Mouse (Mus musculus) liver, postnatal 0 days (tissue): ENCODE measurements around the gene Dnase1l1. TPM values are rescaled to one million over a fixed set of nuclear protein-coding genes. Genes with fewer than 3 reads are reported as not detected.
A peak's percentile ranks its signal among the peaks of the same experiment; 100 is the strongest.

Source experiments
- ATAC-seq: fragments of 200-750 bp; cut with Nextera tagmentation; 2 replicates; pipeline ENCODE4 v1.8.0; 2017; ENCODE audit warnings: mild to moderate bottlenecking, moderate library complexity
- DNase-seq: peaks from one replicate; pipeline ENCODE4 v3.0.0-alpha.2; 2016
- H3K27ac ChIP-seq: fragments of 300-500 bp; sonication (generic); 2 replicates; pipeline ENCODE4 v1.5.1; 2014; ENCODE audit warnings: antibody characterized with exemption, moderate library complexity, mild to moderate bottlenecking, low read depth
- H3K27me3 ChIP-seq: fragments of 300-500 bp; sonication (generic); 2 replicates; pipeline ENCODE4 v1.6.1; 2014; ENCODE audit warnings: low read length, control low read depth, mixed read lengths; ENCODE audit not compliant: insufficient read depth
- H3K36me3 ChIP-seq: fragments of 300-500 bp; sonication (generic); replicated peaks from 2 replicates; pipeline ENCODE4 v1.6.1; 2014; ENCODE audit warnings: mild to moderate bottlenecking, control low read depth, low read length, moderate library complexity, mixed read lengths; ENCODE audit not compliant: insufficient read depth
- H3K4me1 ChIP-seq: fragments of 300-500 bp; sonication (generic); 2 replicates; pipeline ENCODE4 v1.6.1; 2014; ENCODE audit warnings: antibody characterized with exemption, mild to moderate bottlenecking, control low read depth; ENCODE audit not compliant: insufficient read depth
- H3K4me2 ChIP-seq: fragments of 300-500 bp; sonication (generic); 2 replicates; pipeline ENCODE4 v1.6.1; 2014; ENCODE audit warnings: low read depth, mild to moderate bottlenecking, low read length, moderate library complexity, mixed read lengths
- H3K4me3 ChIP-seq: fragments of 300-500 bp; sonication (generic); 2 replicates; pipeline ENCODE4 v1.5.1; 2014; ENCODE audit warnings: low read depth, low read length
- H3K9ac ChIP-seq: fragments of 300-500 bp; sonication (generic); replicated peaks from 2 replicates; pipeline ENCODE4 v1.6.1; 2014; ENCODE audit warnings: mild to moderate bottlenecking, moderate library complexity
- H3K9me3 ChIP-seq: fragments of 300-500 bp; sonication (generic); 2 replicates; pipeline ENCODE4 v1.6.1; 2016; ENCODE audit warnings: mild to moderate bottlenecking, control low read depth, low read length, mixed read lengths
- CTCF ChIP-seq: sonication (generic); IDR thresholded peaks from 2 replicates; pipeline ENCODE4 v1.5.1; 2016; ENCODE audit warnings: antibody characterized with exemption, low read depth
- EP300 ChIP-seq: IDR thresholded peaks from 2 replicates; pipeline ENCODE4 v1.6.1; 2016; ENCODE audit warnings: antibody characterized with exemption, low read depth, mild to moderate bottlenecking
- WGBS: fragments of 180-500 bp; shearing (Covaris S2); extraction: QIAGEN DNeasy Blood & Tissue Kit; methylation state at CpG from one replicate; pipeline ENCODE4 v1.1.7; 2014; ENCODE audit not compliant: insufficient replicate concordance; 5-methylcytosine and 5-hydroxymethylcytosine counted together
- polyA plus RNA-seq: library from polyadenylated mRNA; unstranded; fragments of >200 nt; fragmentation: Nextera tagmentation; extraction: Ambion mirVana; gene quantifications from 2 replicates; pipeline ENCODE4 v1.2.1, GENCODE M21; 2015

The Dnase1l1 gene
- polyA plus RNA-seq, 1 experiment from 2014 or later: 10.0 TPM

DNA sequence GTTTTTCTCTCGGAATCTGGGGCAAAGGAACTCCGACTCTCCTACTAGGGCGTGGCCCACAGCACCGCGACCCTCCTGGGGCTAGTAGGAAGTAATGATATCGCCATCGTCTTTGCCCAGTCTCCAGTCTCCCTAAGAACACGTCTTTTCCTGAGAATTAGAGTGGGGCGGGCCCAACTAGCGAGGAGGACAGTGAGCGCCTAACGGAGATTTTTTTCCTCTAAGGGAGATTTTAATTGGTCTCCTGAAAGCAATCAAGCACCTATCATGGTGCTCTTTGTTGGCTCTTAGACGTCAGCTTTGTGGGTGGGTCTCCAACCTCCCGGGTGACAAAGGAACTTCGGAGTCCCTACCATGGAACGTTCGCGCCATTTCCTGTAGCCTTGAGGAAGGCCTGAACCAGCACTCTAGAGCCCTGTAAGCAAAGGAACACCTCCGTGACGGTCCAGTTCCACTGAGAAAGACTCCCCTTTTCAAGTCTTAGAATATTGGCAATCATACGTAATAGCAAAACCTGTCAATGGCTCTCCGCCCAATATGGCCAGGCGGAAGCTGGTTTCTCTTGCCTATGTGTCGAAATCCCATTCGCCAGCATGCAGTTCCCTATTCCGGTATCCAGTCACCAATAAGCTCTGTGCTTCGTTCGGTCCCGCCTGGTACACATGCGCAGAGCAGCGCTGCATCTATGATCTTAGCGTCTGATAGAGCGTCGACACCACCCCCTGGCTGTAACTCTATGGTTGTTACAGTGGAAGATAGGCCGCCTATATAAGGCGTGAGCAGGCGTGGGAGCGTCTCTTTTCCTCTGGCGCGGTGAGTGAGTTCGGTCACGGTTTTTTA, 11.9 kb downstream of the Dnase1l1 start, which contains the start of gene Rpl10:
Rpl10 (plus strand) TSS at position 751 of the 840 bp plus-strand sequence.
- Histone ChIP-seq H3K9ac (peak within 1 kb of the TSS; percentile 80), H3K4me1 (peaks cover 5% of the 10 kb centered on the region; the same call in 1 of the 2 replicates), H3K9me3 (no peaks in the 10 kb centered on the region), H3K4me3 (peak within 1 kb of the TSS; percentile 68), H3K4me2 (peak within 1 kb of the TSS; percentile 76), H3K36me3 (0 out of 2 replicates have a peak, but pooled peaks cover 4% of the 10 kb centered on the region), H3K27ac (peak within 1 kb of the TSS; percentile 77), H3K27me3 (no peaks in the 10 kb centered on the region)
- ATAC-seq (peak; percentile 92), DNase-seq (peak; percentile 90)
- 18% methylated on average over 42 of the region's 42 CpGs for WGBS
- TF ChIP-seq CTCF (peak; percentile 65), EP300 (peak; percentile 75)

DNA sequence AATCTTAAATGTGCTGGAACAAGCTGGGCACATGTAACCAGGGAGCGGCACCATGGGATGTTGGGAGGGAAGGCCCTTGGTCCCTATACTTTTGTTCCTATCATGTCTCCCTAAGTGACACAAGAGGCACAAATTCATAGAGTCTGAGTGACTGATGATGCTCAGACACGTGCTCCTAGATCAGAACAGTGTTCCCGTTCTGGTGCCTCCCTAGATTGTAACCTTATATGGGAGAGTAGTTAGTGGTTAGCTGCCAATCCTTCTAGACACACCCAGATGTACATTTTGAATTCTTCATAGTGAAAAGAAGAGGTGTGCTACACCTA, 12.4 kb downstream of the Dnase1l1 start:
- Histone ChIP-seq H3K9ac (peak overlapping the region; percentile 42), H3K36me3 (0 out of 2 replicates have a peak, but pooled peaks cover 4% of the 10 kb centered on the region), H3K4me3 (peak overlapping the region; percentile 68), H3K9me3 (no peaks in the 10 kb centered on the region), H3K4me1 (peaks cover 5% of the 10 kb centered on the region; the same call in 1 of the 2 replicates), H3K27ac (peak overlapping the region; percentile 77), H3K4me2 (peak overlapping the region; percentile 76), H3K27me3 (no peaks in the 10 kb centered on the region; the same call in 1 of the 2 replicates)
- 35% methylated on average over 3 of the region's 3 CpGs for WGBS
- TF ChIP-seq CTCF (no peak), EP300 (no peak)
- DNase-seq (no peak), ATAC-seq (peak; percentile 5; the same call in 1 of the 2 replicates)

DNA sequence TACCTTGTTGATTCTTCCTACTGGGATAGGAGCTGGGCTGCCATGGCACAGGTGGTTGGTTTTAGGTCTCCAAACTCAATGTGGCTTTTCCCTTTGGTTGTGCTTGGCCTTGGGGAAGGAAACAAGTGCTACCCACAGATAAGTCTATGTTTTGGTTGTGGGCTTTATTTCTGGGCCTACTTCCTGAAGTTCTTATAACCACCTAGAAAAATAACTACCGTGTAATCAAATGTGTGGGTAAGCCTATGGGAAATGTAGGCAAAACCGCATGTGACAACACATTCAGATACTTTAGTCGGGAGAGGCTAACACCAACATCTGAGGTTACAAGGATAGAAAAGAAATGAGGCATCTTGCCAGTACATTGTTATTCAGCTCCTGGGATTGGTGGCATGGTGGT, 24.4 kb downstream of the Dnase1l1 start:
- WGBS: 66% methylated on average over 3 of the region's 3 CpGs
- Histone ChIP-seq H3K9ac (no peak overlapping the region), H3K27me3 (no peaks in the 10 kb centered on the region), H3K27ac (no peak overlapping the region), H3K4me2 (no peak overlapping the region), H3K4me1 (peaks cover 5% of the 10 kb centered on the region; the same call in 1 of the 2 replicates), H3K36me3 (peaks cover 6% of the 10 kb centered on the region), H3K4me3 (no peak overlapping the region), H3K9me3 (no peaks in the 10 kb centered on the region)
- TF ChIP-seq CTCF (no peak), EP300 (no peak)
- ATAC-seq: no peak
- DNase-seq: no peak

DNA sequence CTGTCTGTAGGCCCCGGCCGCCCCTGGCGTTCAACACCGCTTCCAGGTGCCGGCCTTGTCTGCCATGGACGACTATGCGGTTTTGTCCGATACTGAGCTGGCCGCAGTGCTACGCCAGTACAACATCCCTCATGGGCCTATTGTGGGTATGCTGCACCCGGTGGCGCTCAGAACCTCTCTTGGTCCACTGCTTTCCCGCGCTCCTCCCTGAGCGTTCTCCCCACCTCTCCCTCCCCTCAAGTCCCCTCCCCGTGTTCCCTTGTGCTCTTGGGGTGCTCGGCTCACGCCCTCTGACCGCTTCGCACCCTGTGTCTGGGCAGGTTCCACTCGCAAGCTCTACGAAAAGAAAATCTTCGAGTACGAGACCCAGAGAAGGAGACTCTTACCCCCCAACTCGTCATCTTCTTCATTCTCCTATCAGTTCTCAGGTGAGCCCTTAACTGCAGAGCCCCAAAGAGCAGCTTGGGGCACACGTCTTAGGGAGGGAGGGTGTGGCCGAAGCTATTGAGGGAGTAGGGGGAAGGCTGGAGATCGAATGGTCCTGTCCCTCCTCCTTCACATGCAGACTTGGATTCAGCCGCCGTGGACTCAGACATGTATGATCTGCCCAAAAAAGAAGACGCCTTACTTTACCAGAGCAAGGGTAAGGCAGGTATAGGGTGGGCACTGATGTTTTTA, 27.1 kb downstream of the Dnase1l1 start:
- Histone ChIP-seq H3K4me2 (peak overlapping the region; percentile 84), H3K9ac (peak overlapping the region; percentile 74), H3K9me3 (no peaks in the 10 kb centered on the region), H3K4me3 (peak overlapping the region; percentile 63), H3K4me1 (peaks cover 5% of the 10 kb centered on the region; the same call in 1 of the 2 replicates), H3K27ac (peak overlapping the region; percentile 92), H3K27me3 (no peaks in the 10 kb centered on the region), H3K36me3 (peaks cover 6% of the 10 kb centered on the region)
- TF ChIP-seq CTCF (no peak), EP300 (no peak)
- WGBS: 26% methylated on average over 27 of the region's 31 CpGs
- ATAC-seq (peak; percentile 63), DNase-seq (no peak)

DNA sequence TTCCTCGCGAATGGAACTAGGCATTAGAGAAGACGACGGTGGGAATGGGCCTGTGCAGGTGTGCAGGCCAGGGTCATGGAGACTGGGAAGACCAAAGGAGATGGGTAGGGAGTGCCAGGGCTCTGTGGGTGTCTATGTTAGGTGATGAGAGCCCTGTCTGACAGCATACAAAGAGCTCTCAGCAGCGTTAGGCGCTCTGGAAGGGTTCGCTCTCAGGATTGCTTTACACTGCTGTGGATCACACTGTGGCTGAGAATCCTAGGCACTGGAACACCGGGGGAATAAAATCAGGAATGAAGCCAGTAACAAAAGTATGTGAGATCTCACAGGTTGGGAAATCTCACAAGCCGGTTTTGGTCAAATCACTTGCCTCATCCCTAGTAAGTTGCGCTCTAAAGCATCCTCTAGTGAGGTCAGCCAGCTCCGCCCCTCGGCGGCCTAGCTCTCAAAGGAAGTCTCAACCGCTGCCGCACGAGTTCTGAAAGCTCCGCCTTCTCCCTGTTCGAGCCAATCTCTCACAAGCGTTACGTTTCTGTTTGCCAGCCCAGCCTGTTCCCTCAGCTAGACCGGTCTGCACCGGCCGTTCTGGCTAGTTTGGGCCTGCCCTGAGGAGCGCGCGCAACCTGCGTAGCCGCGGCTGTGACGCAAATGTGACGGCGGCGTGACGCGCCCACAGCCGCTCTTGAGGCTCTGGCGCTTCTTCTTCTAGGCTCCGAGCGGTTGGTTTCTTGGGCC, 27.8 kb downstream of the Dnase1l1 start, which contains the start of gene Emd:
Emd (plus strand) TSS at position 535 of the 735 bp plus-strand sequence.
- no peaks in the 10 kb centered on the region for H3K9me3 ChIP-seq
- 28% methylated on average over 39 of the region's 39 CpGs for WGBS
- H3K4me3 ChIP-seq: peak within 1 kb of the TSS; percentile 63
- peak within 1 kb of the TSS; percentile 74 for H3K9ac ChIP-seq
- peak; percentile 99 for ATAC-seq
- H3K27ac ChIP-seq: peak within 1 kb of the TSS; percentile 92
- H3K4me1 ChIP-seq: peaks cover 7% of the 10 kb centered on the region
- H3K4me2 ChIP-seq: peak within 1 kb of the TSS; percentile 84
- H3K36me3 ChIP-seq: peaks cover 6% of the 10 kb centered on the region
- TF ChIP-seq CTCF (no peak), EP300 (peak; percentile 51; the same call in 1 of the 2 replicates)
- no peaks in the 10 kb centered on the region for H3K27me3 ChIP-seq
- peak; percentile 89 for DNase-seq
